Mouse (Mus musculus) hindbrain, embryonic 14.5 days (tissue): ENCODE results near the gene Bglap. TPM values are rescaled to one million over a fixed set of nuclear protein-coding genes. Genes with fewer than 3 reads are reported as not detected.

ENCODE experiments used
- ATAC-seq: fragments of 200-750 bp; cut with Nextera tagmentation; 2 replicates; pipeline ENCODE4 v1.8.0; 2017; ENCODE audit warnings: moderate number of reproducible peaks, mild to moderate bottlenecking, moderate TSS enrichment, moderate library complexity; ENCODE audit not compliant: low FRiP score
- DNase-seq: peaks from one replicate; pipeline ENCODE4 v3.0.0-alpha.2; 2015; ENCODE audit warnings: low spot score
- H3K27ac ChIP-seq: fragments of 300-500 bp; sonication (generic); 2 replicates; pipeline ENCODE4 v1.5.1; 2014; ENCODE audit warnings: mild to moderate bottlenecking, moderate library complexity
- H3K27me3 ChIP-seq: fragments of 300-500 bp; sonication (generic); 2 replicates; pipeline ENCODE4 v1.6.1; 2014; ENCODE audit warnings: mild to moderate bottlenecking, low read length, mixed read lengths; ENCODE audit not compliant: control insufficient read depth, insufficient read depth
- H3K36me3 ChIP-seq: fragments of 300-500 bp; sonication (generic); replicated peaks from 2 replicates; pipeline ENCODE4 v1.6.1; 2014; ENCODE audit not compliant: control insufficient read depth, insufficient read depth
- H3K4me1 ChIP-seq: fragments of 300-500 bp; sonication (generic); replicated peaks from 2 replicates; pipeline ENCODE4 v1.6.1; 2014; ENCODE audit warnings: antibody characterized with exemption, low read length, mixed read lengths; ENCODE audit not compliant: control insufficient read depth, insufficient read depth
- H3K4me2 ChIP-seq: fragments of 300-500 bp; sonication (generic); replicated peaks from 2 replicates; pipeline ENCODE4 v1.6.1; 2014; ENCODE audit warnings: mild to moderate bottlenecking, moderate library complexity
- H3K4me3 ChIP-seq: fragments of 300-500 bp; sonication (generic); replicated peaks from 2 replicates; pipeline ENCODE4 v1.5.1; 2014; ENCODE audit warnings: mild to moderate bottlenecking, low read length
- H3K9ac ChIP-seq: fragments of 300-500 bp; sonication (generic); 2 replicates; pipeline ENCODE4 v1.6.1; 2014
- H3K9me3 ChIP-seq: fragments of 300-500 bp; sonication (generic); 2 replicates; pipeline ENCODE4 v1.6.1; 2016; ENCODE audit warnings: low read length; ENCODE audit not compliant: control insufficient read depth
- whole genome bisulfite sequencing: fragments of 180-500 bp; shearing (Covaris S2); extraction: QIAGEN DNeasy Blood & Tissue Kit; methylation state at CpG from one replicate; pipeline ENCODE4 v1.1.7; 2014; 5-methylcytosine and 5-hydroxymethylcytosine counted together
- polyA plus RNA-seq: library from polyadenylated mRNA; unstranded; fragments of >200 nt; fragmentation: Nextera tagmentation; extraction: Ambion mirVana; gene quantifications from 2 replicates; pipeline ENCODE4 v1.2.1, GENCODE M21; 2014

The Bglap gene
- polyA plus RNA-seq, 1 experiment from 2014 or later = not detected

DNA sequence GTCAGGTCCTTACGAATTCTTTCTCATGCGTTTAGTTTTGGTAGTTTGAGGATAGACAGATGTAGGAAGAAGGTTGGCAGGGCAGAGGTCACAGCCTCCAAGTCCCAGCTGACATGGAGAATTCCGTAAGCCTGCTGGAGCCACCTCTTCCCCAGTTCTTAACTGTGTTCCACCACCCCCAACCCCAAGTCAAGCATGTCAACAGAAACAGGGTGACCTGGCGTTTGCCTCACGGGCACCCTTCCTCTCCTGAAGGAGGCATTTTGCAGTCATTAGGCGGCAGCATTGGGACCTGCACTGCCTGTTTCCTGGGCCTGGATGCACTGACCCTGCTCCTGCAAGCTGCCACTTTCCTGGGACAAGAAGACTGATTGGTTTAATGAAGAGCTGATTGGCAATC lies 33.8 kb upstream of the Bglap start:
- ATAC-seq = no peak
- WGBS = 89% methylated on average over 6 of the region's 6 CpGs
- H3K36me3 ChIP-seq = peaks cover 82% of the 10 kb centered on the region

DNA sequence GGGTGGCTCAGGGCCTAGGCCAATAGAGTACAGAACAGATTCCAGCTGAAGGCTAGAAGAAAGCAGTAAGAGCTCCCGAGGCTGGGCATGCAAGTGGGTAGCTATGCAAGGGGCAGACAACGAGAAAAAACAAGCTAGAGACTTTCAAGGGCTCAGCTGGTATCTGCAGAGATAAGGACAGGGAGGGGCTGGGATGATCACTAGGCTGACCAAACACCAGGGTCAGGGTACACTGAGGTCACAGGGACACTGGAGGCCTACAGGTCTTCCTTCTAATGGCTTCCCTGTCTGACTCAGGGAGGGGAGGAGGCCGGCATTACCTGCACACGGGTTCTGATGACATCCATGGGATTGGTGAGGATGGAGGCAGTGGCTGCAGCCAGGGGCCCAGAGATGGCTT lies 31.4 kb upstream of the Bglap start:
- Histone ChIP-seq H3K4me2 (no peak overlapping the region), H3K27me3 (no peaks in the 10 kb centered on the region), H3K9ac (no peak overlapping the region), H3K27ac (no peak overlapping the region), H3K4me1 (peaks cover 4% of the 10 kb centered on the region; the same call in 1 of the 2 replicates), H3K9me3 (no peaks in the 10 kb centered on the region), H3K4me3 (no peak overlapping the region), H3K36me3 (peaks cover 96% of the 10 kb centered on the region)
- 93% methylated on average over 4 of the region's 4 CpGs for WGBS
- ATAC-seq (no peak), DNase-seq (no peak)

More for the DNA sequence above, 33.8 kb upstream of the Bglap start:
- Histone ChIP-seq H3K27ac (no peak overlapping the region), H3K9me3 (no peaks in the 10 kb centered on the region), H3K9ac (no peak overlapping the region), H3K4me3 (no peak overlapping the region), H3K4me1 (peaks cover 14% of the 10 kb centered on the region; the same call in 1 of the 2 replicates), H3K4me2 (no peak overlapping the region), H3K27me3 (no peaks in the 10 kb centered on the region)
- no peak for DNase-seq

DNA sequence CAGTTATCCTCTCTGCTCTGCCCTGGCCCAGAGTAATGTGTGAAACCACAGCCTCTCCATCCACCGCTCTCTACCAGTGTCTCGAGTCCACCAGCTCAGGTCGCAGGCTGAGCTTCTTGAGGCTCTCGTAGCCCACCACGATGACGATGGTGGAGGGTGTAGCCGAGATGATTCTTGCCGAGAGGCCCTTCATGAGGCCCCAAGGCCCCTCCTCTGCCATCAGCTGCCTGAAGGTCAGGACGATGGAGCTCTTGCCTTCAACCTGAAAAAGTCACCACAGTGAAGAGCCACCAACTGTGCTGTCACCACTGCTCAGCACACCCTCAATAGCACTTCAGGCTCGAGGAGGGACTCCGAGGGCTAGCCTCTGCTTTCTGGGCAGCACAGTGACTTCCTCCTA lies 28.4 kb upstream of the Bglap start:
- Histone ChIP-seq H3K4me2 (no peak overlapping the region), H3K27ac (no peak overlapping the region), H3K9ac (no peak overlapping the region), H3K27me3 (no peaks in the 10 kb centered on the region), H3K4me1 (peaks cover 12% of the 10 kb centered on the region), H3K9me3 (no peaks in the 10 kb centered on the region), H3K36me3 (peaks cover 66% of the 10 kb centered on the region), H3K4me3 (no peak overlapping the region)
- DNase-seq = no peak
- 90% methylated on average over 11 of the region's 11 CpGs for WGBS
- ATAC-seq = no peak

DNA sequence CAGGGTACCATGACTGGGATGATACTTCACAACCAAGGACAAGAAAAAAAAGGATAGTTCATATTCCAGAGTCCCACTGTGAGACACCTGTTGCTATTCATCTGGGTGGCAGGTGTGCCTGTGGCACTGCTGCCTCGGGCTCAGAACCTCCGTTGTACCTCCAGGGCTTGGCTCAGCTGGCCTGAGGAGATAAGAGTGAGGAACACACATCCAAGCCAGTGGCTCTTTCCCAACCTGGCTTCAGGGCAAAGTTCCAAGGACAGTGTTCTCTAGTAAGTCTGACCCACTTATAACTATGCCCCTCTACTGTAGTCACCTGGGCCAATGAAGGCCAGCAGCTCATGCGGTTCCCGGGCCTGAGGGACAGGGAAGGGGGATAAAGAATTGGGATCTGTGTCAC lies 27.4 kb upstream of the Bglap start:
- no peak overlapping the region for H3K27ac ChIP-seq
- no peaks in the 10 kb centered on the region for H3K9me3 ChIP-seq
- H3K9ac ChIP-seq = no peak overlapping the region
- H3K4me1 ChIP-seq = peaks cover 12% of the 10 kb centered on the region
- ATAC-seq (no peak), DNase-seq (no peak)
- H3K36me3 ChIP-seq = peaks cover 56% of the 10 kb centered on the region
- H3K4me2 ChIP-seq = no peak overlapping the region
- H3K27me3 ChIP-seq = no peaks in the 10 kb centered on the region
- no peak overlapping the region for H3K4me3 ChIP-seq
- 89% methylated on average over 4 of the region's 4 CpGs for WGBS

DNA sequence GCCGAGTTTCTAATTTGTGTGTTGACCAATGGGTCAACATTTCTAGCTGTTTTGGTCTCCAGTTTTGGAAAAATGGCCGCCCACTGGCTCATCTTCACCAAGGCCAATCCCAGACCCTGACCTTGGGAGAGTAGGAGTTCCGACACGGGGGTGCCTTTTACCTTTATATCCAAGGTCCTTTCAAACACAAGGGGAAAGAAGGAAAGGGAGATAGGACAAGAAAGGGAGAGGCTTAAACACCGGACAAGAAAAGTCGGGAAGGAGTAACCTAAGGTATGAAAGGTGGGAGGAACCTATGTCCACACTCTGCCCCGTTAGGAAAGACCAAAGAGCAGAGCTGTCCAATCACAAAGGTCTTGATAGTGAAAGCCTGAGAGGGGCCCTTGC lies 26.4 kb upstream of the Bglap start:
- Histone ChIP-seq H3K4me3 (peak overlapping the region; percentile 56), H3K27ac (peak overlapping the region; percentile 86)
- 28% methylated on average over 7 of the region's 7 CpGs for WGBS

DNA sequence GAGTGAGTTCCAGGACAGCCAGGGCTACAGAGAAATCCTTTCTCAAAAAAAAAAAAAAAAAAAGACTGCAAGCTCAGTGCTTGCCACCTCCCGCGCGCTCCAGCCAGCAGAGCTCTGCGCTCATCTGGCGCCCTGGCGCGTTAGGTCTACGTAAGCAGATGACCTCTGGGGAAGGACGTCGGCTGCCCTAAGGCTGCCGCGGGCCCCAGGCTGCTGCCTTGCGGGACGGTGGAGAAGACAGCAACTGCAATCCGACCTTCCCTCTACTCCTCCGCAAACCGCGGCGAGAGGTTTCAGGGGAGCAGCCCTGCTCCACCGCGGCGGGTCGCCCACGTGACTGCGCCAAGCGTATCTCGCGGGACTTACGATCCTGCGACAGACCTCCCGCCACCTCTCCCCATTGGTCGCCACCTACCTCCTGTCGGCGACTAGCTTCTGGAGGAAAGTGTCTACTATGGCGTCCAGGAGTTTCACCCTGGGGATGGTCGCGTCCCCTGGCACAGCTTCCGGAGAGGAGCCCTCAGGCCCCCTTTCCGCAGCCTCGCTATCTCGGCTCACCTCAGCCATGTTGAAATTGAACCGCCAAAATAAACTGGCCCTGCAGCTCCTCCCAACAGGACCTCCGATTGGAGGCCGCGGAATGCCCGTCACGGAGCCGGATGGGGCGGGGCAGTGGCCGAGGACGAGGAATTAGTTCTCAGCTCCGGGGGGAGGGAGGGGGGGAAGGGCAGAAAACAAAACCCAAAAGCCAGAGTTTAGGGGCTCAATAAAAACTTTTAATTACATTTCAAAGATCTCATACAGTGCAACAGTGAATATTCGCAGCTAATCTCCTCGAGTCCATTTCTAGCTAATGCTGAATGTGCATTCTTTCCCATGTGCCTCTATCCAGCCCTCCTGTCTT lies 25.7 kb upstream of the Bglap start, which contains the start of gene Pmf1:
Gene Pmf1 (minus strand): TSS at position 591 of the 904 bp plus-strand sequence.
- ATAC-seq (peak; percentile 89), DNase-seq (peak; percentile 81)
- Histone ChIP-seq H3K27ac (peak within 1 kb of the TSS; percentile 86), H3K4me1 (peaks cover 12% of the 10 kb centered on the region), H3K9me3 (no peaks in the 10 kb centered on the region), H3K36me3 (peaks cover 41% of the 10 kb centered on the region), H3K4me2 (peak within 1 kb of the TSS; percentile 73), H3K27me3 (no peaks in the 10 kb centered on the region), H3K9ac (peak within 1 kb of the TSS; percentile 77), H3K4me3 (peak within 1 kb of the TSS; percentile 56)
- under 1% methylated on average over 54 of the region's 54 CpGs for WGBS

More for the DNA sequence above, 26.4 kb upstream of the Bglap start:
- Histone ChIP-seq H3K4me2 (peak overlapping the region; percentile 73), H3K36me3 (peaks cover 47% of the 10 kb centered on the region), H3K4me1 (peaks cover 12% of the 10 kb centered on the region), H3K9me3 (no peaks in the 10 kb centered on the region), H3K9ac (peak overlapping the region; percentile 77), H3K27me3 (no peaks in the 10 kb centered on the region)
- no peak for ATAC-seq
- no peak for DNase-seq

GRCm38 (mm10) chr3:88408953-88409352 lies 24.7 kb upstream of the Bglap start:
- Histone ChIP-seq H3K9me3 (no peaks in the 10 kb centered on the region), H3K36me3 (peaks cover 30% of the 10 kb centered on the region), H3K4me1 (peaks cover 12% of the 10 kb centered on the region), H3K4me3 (peak overlapping the region; percentile 56; the same call in 1 of the 2 replicates), H3K27me3 (no peaks in the 10 kb centered on the region), H3K4me2 (peak overlapping the region; percentile 73), H3K9ac (peak overlapping the region; percentile 77; the same call in 1 of the 2 replicates), H3K27ac (no peak overlapping the region)
- WGBS = 75% methylated on average over 5 of the region's 5 CpGs
- DNase-seq (no peak), ATAC-seq (no peak)

- Histone ChIP-seq H3K27me3 (no peaks in the 10 kb centered on the region), H3K9me3 (no peaks in the 10 kb centered on the region), H3K9ac (no peak overlapping the region), H3K36me3 (peaks cover 17% of the 10 kb centered on the region), H3K4me2 (no peak overlapping the region), H3K4me3 (no peak overlapping the region), H3K27ac (no peak overlapping the region), H3K4me1 (peaks cover 12% of the 10 kb centered on the region)
- ATAC-seq (no peak), DNase-seq (no peak)
- WGBS = 63% methylated on average over 7 of the region's 7 CpGs
These were observed 23.3 kb upstream of the Bglap start for GRCm38 (mm10) chr3:88407529-88407928.

GRCm38 (mm10) chr3:88407090-88407489 lies 22.8 kb upstream of the Bglap start:
- WGBS = 4% methylated on average over 2 of the region's 2 CpGs
- Histone ChIP-seq H3K9ac (no peak overlapping the region), H3K4me3 (no peak overlapping the region), H3K4me1 (peaks cover 12% of the 10 kb centered on the region), H3K9me3 (no peaks in the 10 kb centered on the region), H3K36me3 (peaks cover 13% of the 10 kb centered on the region), H3K4me2 (no peak overlapping the region), H3K27ac (no peak overlapping the region), H3K27me3 (no peaks in the 10 kb centered on the region)
- DNase-seq (peak; percentile 91), ATAC-seq (peak; percentile 46)
